Mouse (Mus musculus): ENCODE data around the gene Qrich2.

DNA sequence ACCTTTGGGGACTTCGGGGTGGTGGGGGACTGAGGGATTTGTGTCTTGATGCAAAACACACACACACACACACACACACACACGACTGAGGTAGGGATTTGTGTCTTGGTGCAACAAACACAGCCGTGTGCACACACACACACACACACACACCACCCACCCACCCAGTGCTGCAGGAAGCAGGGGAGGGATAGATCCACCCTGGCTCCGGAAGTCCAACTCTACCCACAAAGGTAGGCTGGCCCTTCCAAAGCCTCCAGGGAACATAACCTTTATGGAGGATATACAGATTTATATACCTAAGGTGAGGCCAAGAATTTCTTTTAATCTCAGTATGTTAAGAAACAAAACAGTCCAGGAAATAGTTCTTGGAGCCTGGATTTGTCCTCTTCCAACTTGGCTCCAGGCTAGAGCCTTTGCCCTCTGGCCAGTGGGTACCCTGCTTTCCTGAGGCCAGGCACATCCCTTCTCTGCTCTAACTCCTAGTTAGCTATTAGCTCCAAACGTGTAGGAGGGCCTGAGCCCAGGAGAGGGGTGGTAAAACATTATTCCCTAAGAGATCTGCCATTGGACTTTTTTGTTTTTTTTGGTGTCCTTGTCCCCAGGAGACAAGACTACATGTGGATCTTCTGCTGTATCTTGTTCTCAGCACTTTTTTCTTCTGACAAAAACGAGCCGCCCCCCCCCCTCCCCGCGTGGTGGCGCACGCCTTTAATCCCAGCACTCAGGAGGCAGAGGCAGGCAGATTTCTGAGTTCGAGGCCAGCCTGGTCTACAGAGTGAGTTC, 30.9 kb downstream of the Qrich2 start:
- TF ChIP-seq CTCF (IDR thresholded peaks at IDR 0.05; ENCODE audit: control insufficient read depth, insufficient read depth, low read length) (no peak), POLR2A (IDR thresholded peaks at IDR 0.05; ENCODE audit: borderline replicate concordance, control insufficient read depth, low read depth, low read length) (no peak)

All from bone marrow, adult 2 months (tissue).